Comparison of ENCODE assay signal across 8 mouse cellular contexts in the genomic region with DNA sequence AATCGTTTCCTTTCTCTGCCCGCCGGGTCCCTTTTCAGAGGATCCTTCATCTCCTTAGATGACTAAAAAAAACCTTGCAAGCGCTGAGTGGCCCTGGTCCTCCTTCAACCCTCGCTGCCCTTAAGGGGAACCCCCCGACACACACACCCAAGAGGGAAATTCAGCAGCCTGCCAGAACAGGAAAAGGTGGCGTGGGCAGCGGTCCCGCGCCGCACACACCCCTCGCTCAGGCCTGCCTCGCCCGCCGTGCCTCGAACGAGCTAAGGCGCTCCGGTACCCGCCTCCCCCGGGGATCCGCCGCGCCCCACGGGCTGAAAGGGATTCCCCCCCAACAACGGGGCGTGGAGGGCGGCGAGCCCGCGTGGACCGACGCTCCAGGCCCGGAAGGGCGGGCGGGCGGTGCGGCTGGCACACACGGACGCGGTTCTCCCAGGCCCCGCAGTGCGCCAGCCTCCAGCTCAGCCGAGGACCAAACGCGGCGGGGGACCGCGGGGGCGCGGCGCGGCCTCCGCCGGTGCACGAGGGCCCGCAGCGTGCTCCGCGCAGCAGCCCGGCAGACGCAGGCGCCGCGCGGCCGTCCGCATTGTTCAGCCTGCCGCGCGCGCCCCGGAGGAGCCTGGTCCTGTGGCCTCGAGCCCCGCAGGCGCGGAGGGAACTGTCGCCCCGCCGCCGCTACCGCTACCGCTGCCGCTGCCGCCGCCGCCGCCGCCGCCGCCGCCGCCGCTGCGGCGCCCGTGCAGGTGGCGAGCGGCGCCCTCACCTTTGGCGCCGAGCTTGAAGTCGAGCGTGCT. TPM values are rescaled to one million over a fixed set of nuclear protein-coding genes. Genes with fewer than 3 reads are reported as not detected.
DNase-seq lines count a peak whose midpoint lies in the region; ATAC-seq and TF ChIP-seq lines count a peak whose summit lies in the region.

No protein-coding gene starts in this region.

- H3K4me2 ChIP-seq in neural tube, embryonic 14.5 days (ENCODE audit: low read depth, low read length), result peak overlapping the region; percentile 48

- peak overlapping the region; percentile 86 for H3K9ac ChIP-seq in neural tube, embryonic 14.5 days (replicated peaks; ENCODE audit: low read depth, low read length)

- no peaks in the 10 kb centered on the region for H3K36me3 ChIP-seq in heart, embryonic 10.5 days
- H3K36me3 ChIP-seq in neural tube, embryonic 14.5 days (ENCODE audit: control insufficient read depth, insufficient read depth, low read length), result no peaks in the 10 kb centered on the region
- H3K36me3 ChIP-seq in thymus, adult 2 months (ENCODE audit: control insufficient read depth, insufficient read depth, low read length), result no peaks in the 10 kb centered on the region

- ATAC-seq in neural tube, embryonic 14.5 days (ENCODE audit: low read depth), result peak; percentile 80

- no peak for TF ChIP-seq CTCF in lung, adult 2 months (IDR thresholded peaks at IDR 0.05; ENCODE audit: insufficient read depth, low read length)
- TF ChIP-seq CTCF in thymus, adult 2 months (IDR thresholded peaks at IDR 0.05; ENCODE audit: borderline replicate concordance, control insufficient read depth, extremely low read depth, insufficient read depth, low read length, poor library complexity), result no peak

- no peaks in the 10 kb centered on the region for H3K4me1 ChIP-seq in heart, embryonic 10.5 days
- no peaks in the 10 kb centered on the region; the same call in 1 of the 2 replicates for H3K4me1 ChIP-seq in lung, adult 2 months (ENCODE audit: control insufficient read depth, insufficient read depth, low read length)
- 0 out of 2 replicates have a peak, but pooled peaks cover 4% of the 10 kb centered on the region for H3K4me1 ChIP-seq in neural tube, embryonic 14.5 days (ENCODE audit: control insufficient read depth, insufficient read depth, low read length)
- H3K4me1 ChIP-seq in thymus, adult 2 months (replicated peaks; ENCODE audit: control insufficient read depth, insufficient read depth, low read length), result no peaks in the 10 kb centered on the region; the same call in 1 of the 2 replicates

- 26% methylated on average over 103 of the region's 104 CpGs for WGBS in heart, embryonic 10.5 days
- WGBS in lung, adult 2 months, result 44% methylated on average over 104 of the region's 104 CpGs
- WGBS in neural tube, embryonic 14.5 days, result 12% methylated on average over 53 of the region's 104 CpGs
- WGBS in thymus, adult 2 months, result 3% methylated on average over 84 of the region's 104 CpGs

- H3K27ac ChIP-seq in heart, embryonic 10.5 days, result peak overlapping the region; percentile 93
- peak overlapping the region; percentile 87 for H3K27ac ChIP-seq in neural tube, embryonic 14.5 days (ENCODE audit: low read depth, low read length)
- no peak overlapping the region for H3K27ac ChIP-seq in thymus, adult 2 months (ENCODE audit: control insufficient read depth, insufficient read depth, low read length)

- peak; percentile 45 for DNase-seq in 3T3-L1 (ENCODE audit: low read depth, low spot score)
- DNase-seq in T-cell, adult 2 months (ENCODE audit: low spot score), result peak; percentile 61
- peak; percentile 37 for DNase-seq in embryo, embryonic 10.5 days (ENCODE audit: low spot score)
- peak; percentile 73 for DNase-seq in heart, embryonic 10.5 days (ENCODE audit: low spot score)
- DNase-seq in kidney, postnatal 14 days, result peak; percentile 7
- DNase-seq in lung, adult 2 months, result peak; percentile 29
- peak; percentile 23 for DNase-seq in thymus, adult 2 months

- peaks cover 10% of the 10 kb centered on the region; the same call in 1 of the 2 replicates for H3K27me3 ChIP-seq in heart, embryonic 10.5 days (ENCODE audit: insufficient read depth, poor library complexity, severe bottlenecking)
- H3K27me3 ChIP-seq in neural tube, embryonic 14.5 days (ENCODE audit: control insufficient read depth, insufficient read depth, low read length), result no peaks in the 10 kb centered on the region
- H3K27me3 ChIP-seq in thymus, adult 2 months (ENCODE audit: control insufficient read depth, insufficient read depth, low read length), result no peaks in the 10 kb centered on the region

- TF ChIP-seq POLR2A in lung, adult 2 months (IDR thresholded peaks at IDR 0.05; ENCODE audit: borderline replicate concordance, extremely low read depth, low read depth, low read length), result no peak
- 0 out of 2 replicates have a peak, but pooled peaks have one; percentile 6 for TF ChIP-seq POLR2A in thymus, adult 2 months (IDR thresholded peaks at IDR 0.05; ENCODE audit: control insufficient read depth, extremely low read depth, insufficient read depth, low read length, poor library complexity)

- no peaks in the 10 kb centered on the region for H3K9me3 ChIP-seq in heart, embryonic 10.5 days
- no peaks in the 10 kb centered on the region for H3K9me3 ChIP-seq in neural tube, embryonic 14.5 days (ENCODE audit: control insufficient read depth, low read length)

- H3K4me3 ChIP-seq in heart, embryonic 10.5 days, result peak overlapping the region; percentile 70
- H3K4me3 ChIP-seq in lung, adult 2 months (replicated peaks; ENCODE audit: extremely low read depth, low read depth, low read length), result peak overlapping the region; percentile 76
- H3K4me3 ChIP-seq in neural tube, embryonic 14.5 days (ENCODE audit: low read depth, low read length), result peak overlapping the region; percentile 53
- peak overlapping the region; percentile 91 for H3K4me3 ChIP-seq in thymus, adult 2 months (ENCODE audit: control insufficient read depth, insufficient read depth, low read length)

RNA-seq across cellular contexts. Expression of gene Sms, which starts 0.7 kb away (rescaled TPM):
- polyA plus RNA-seq in heart, embryonic 10.5 days (2016; fragmentation: Nextera tagmentation; extraction: Ambion mirVana), result 62.9 and 69.5 TPM in 2 replicates
- 11.3 and 13.1 TPM in 2 replicates for polyA plus RNA-seq in lung, adult 2 months (2012; rRNA removed)
- 134 and 156 TPM in 2 replicates for polyA plus RNA-seq in neural tube, embryonic 14.5 days (2014; fragmentation: Nextera tagmentation; extraction: Ambion mirVana)
- 26.7 and 30.8 TPM in 2 replicates for polyA plus RNA-seq in thymus, adult 2 months (2012; rRNA removed)

Comparison
In these comparisons a context has a peak if more than half of its experiments do, and no peak if none do; other contexts are left out.
1. DNase-seq: peak in every context shown above with its lines; median percentile 73 in heart, embryonic 10.5 days; 61 in T-cell, adult 2 months; 45 in 3T3-L1; 37 in embryo, embryonic 10.5 days; 29 in lung, adult 2 months; 23 in thymus, adult 2 months; 7 in kidney, postnatal 14 days.